Mouse (Mus musculus): ENCODE data around the gene Hk2.
"Not testable (repeated sequence)": the region's sequence is repeated elsewhere in the genome, so short reads cannot be mapped to it uniquely, and the experiment has no call there.

The Hk2 gene

DNA sequence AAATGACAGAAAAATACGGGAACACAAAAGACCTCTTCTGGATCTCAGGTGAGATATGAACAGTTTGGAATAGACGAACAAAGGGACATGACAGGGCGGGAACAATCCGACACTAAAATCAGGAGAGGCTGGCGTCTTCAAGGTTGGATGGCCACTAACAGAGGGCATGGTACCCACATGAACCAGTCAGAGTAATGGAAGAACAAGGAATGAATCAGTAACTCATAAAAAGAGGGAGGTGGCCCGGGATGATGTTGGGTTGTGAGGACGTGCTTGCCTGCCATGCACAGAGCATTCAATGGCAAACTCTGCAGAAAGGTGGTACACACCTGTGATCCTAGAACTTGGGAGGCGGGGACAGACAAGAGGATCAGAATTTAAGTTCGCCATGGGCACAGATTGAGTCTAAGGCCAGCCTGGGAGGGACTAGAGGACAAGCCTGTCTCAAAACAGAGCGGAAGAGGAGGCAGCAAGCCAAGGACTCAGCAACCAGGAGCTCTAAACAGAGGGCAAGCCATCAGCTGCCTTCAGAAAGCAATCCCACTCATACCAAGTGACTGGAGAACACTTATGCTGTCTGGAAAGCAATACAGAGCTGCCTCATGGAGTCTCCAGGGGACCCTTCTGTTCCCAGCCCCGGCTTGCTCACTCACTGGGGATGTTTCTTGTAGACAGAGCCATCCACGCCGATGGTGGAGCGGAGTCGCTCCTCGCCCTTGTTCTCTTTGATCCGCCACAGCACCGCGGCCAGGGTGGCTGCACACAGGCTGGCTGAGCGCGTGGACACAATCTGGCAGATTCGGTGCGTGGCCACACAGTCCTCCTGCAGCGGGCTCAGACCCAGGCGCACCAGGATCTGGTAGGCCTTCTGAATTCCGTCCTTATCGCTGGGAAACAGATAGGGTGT is 36.4 kb downstream of the Hk2 start:
- no peak for DNase-seq

DNA sequence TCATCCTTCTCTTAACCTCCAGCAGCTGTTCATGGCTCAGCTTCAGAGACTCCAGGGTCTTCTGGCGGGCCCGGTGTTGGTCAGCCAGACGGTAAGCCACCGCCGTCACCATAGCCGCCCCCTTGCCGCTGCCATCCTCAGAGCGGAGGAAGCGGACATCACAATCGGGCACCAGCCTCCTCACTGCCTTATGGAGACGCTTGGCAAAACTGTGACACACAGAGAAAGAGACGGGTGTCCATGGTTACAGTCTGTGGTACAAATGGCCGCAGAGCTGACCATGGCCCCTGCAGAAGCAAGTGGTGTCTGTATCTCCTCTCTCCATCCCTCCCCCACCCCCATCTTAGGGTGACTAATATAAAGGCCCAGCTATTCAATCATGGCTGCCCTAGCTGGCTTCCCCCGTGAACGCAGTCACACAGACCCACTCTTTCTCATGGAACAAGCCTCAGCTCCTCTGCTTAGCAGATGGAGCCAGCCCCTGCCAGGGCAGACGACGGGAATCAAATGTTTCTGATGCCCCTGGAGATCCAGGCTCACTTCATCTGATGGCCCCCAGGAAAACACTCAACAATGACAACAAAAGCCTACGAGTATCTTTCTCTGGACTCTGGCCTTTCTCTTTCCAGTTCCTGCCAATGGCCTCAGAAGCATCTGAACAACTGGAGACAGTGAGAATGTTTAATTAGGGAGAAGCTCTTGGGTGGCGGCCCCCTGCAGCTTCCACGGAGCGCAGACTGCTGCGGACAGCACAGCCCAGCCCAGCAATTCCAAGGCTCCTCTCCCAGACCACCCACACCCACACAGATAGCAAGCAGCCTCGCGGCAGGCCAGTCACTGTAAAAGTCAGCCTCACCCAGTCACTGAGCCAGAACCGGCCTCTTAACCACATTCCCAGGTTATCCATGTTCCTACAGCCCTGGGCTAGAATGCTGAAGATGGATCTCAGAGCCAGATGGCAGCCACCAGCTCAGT is 37.3 kb downstream of the Hk2 start:
- no peak for DNase-seq

DNA sequence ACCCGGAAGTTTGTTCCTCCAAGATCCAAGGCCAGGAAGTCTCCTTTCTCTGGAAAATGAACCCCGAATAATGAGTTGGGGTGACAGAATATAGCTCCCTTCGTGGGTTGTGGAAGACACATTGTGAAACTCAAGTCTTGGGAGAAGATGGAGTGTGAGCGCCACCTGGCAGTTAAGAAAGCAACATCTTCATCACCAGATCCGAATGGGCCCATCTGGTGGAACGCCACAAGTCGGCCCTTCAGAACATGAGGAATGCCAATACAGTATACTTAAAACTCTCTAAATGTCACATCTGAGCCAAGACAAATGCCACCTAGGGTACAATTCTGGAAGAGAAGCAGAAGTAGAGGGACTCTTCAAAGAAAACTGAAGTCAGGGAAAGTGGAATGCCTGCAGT is 38.9 kb downstream of the Hk2 start:
- DNase-seq: no peak

DNA sequence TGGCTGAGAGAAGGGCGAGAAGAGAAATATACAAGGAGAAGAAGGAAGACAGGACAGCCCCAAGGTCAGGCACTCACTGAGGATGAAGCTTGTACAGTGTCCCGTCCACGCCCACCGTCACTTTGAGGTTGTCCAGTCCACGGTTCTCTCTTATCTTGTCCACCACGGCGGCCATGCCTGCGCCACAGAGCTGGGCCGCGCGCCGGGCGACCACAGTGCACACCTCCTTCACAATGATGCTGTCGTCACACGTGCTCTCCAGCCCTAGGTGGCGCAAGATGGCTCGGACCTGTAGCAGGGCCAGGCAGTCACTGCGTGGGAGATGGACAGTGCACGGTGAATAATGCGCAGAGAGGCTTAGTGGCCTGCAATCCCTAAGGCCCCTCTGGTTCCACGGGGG is 45.6 kb downstream of the Hk2 start:
- DNase-seq: no peak

DNA sequence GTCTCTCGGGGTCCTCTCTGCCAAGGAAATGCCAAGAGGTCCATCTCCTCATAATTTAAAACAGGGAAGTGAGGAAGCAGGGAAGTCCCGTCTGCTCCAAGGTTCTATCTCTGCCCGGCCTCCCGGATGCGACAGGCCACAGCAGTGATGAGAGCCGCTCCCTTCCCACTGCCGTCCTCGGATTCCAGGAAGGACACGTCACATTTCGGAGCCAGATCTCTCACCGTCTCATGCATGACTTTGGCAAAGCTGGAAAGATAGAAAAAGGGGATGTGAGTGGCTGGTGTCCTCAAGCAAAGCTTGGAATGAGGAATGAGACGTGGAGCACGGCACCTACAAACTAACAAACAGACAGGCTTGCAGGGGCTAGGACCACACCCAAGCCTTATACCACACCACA is 47.0 kb downstream of the Hk2 start:
- no peak for DNase-seq

DNA sequence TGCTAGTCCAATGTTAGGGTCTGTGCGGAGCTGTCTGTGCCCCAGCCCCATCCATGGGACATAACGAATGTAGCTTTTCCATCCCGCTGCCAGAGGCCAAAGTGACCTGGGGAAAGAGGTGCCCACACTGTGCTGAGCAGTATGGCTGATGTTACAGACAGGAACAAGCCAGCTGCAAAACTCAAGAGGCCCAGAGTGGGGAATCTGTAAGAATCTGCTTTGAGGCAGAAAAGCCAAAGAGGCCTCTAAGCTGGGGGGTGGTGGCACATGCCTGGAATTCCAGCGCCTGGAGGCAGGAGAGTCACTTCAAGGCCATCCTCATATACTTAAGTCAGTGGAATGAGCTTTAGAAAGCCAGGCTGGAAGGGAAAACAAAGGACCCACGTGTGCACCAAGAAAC is 50.9 kb downstream of the Hk2 start:
- DNase-seq: no peak

DNA sequence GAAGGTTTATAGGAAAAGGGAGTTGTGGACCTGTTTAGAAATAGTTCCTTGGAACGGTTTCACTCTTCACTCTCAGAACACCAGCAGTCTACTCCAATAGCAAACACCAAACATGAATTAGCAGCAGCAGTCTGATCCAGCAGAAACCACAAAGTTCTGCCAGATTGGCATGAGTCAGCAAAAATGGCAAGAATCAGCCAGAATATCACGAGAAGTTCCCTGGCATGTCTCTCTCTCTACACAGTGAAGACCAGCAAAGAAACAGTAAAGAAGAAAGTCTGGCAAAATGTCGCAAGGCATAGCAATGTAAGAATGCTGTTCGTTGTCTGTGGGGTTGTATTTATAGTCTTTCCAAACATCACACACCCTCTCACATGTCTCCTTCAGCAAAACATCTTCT is 58.1 kb downstream of the Hk2 start:
- no peak for DNase-seq

DNA sequence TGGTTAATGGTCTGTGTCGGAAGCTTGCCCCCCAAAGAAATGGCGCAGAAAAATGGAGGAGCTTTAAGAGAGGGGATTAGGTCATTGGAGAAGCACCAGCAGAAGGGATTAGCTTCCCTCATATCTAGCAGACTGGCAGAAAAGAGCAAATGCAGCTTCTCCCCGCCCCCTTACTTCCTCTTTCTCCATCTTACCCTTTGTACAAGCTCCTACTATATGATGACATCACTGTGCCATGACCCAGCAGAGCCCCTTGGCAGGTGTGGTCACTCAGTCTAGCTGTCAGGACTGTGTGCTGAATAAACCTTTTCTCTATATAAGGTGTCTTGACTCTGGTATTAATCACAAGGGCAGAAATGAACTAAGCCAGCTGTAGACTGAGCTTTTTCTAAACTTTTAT is 58.6 kb downstream of the Hk2 start:
- DNase-seq: no peak

DNA sequence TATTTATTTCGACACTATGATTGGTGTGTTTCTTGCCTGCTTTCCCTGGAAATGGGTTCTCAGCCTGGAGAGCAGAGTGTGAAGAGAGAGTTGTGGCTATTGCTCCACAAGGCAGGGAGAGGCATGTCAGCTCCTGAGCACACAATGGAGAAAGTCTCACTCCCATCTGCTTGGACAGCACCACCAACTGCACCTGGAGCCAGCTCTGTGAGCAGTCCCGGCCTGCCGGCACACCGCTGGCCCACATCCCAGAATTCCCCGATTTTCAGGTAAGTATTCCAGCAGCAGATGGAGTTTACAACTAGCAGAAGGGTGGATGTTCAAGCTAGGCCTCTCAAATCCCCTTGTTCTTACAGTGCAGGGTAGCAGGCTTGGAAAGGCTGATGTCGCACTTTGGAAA is 59.0 kb downstream of the Hk2 start:
- DNase-seq: no peak

DNA sequence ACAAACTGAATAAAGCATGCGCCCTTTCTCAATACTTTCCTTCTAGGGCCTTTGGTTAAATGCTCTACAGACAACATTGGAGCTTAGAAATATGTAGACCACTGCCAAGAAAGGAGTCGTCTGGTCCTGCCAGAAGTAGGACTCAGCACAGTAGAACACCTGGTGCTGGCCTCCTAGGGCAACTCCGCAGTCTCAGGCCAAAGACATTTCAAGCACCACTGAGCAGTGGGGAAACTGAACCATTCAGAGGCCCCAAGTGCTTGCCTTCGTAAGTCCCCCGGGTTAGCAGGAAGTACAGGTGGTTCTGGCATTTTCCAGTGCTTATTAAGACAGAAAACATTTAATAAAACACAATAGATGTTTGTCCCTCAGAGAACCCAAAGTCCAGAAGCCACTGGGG is 59.4 kb downstream of the Hk2 start:
- DNase-seq: no peak

DNA sequence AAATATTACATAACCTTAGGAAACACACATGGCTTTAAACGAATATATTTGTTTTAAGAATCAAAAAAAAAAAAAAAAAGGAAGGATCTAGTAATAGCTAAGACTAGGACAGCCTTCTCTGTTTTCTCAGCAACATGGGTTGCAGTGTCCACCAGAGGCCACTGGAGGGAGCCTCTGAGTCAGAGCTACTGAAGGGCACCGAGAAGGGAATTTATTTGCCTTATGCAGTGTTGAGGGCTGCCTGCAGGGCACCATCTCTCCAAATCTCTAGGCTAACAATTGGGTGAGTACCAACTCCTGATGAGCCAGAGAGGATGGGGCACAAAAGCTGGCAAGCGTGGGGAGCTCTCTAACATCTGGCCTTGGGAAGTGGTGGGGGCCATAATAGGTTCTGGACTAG is 60.0 kb downstream of the Hk2 start:
- peak; percentile 39 for DNase-seq

DNA sequence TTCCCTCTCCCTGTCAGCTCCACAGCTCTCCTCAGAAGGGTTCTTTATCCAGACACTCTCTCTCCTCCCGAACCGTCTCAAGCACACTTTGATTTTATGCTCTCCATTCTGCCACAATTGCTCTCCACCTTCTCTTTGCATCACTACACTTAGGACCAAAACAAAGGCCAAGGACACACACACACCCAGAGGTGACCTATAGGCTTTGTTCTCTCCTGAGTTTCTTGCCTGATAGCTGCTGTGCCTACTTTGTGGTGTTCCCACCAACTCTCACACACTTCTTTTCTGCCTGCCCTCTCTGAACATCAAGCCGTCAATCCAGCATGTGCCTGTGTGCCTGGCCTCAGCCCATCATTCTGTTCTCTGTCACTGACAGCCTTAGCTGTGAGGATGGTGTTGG is 66.5 kb downstream of the Hk2 start:
- DNase-seq: no peak

DNA sequence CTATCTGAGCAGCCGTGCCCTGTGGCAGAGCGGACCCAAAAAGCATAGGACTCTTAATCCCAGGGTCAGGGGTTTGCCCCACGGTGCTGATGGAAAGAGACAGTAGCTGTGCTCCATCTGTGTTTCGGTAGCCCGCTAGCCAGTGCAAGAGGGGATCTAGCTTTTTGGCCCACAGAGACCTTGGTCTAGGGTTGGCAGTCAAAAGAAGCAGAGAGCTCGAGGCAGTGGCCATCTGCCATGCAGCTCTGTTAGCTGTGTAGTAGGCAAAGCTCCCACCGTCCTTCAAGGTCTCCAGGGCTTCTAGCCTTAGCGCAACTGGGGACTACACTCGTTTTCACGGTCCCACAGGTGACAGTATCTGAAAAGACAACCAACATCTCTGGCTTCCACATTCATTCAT is 67.0 kb downstream of the Hk2 start:
- no peak for DNase-seq

DNA sequence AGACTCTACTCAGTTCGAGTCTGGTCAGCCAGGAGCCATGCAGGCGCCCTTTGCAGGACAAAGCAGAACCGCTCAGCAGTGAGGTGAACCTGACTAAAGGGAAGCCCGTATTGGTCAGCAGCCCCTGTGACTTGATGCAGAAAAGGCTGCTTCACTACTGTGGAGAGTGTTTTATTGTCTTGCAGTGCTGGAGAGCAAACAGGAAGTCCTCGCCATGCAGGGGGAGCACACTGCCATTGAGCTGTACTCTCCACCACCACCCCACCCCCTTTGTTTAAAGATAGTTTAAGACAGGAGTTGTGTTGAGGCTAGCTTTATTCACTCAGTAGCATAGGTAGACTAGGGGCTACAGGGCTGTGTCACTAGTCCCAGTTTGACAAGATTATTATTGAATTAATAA is 69.0 kb downstream of the Hk2 start, which contains the start of gene Pole4:
Pole4 (minus strand) TSS at position 145 of the 400 bp plus-strand sequence.
- no peak for DNase-seq

DNA sequence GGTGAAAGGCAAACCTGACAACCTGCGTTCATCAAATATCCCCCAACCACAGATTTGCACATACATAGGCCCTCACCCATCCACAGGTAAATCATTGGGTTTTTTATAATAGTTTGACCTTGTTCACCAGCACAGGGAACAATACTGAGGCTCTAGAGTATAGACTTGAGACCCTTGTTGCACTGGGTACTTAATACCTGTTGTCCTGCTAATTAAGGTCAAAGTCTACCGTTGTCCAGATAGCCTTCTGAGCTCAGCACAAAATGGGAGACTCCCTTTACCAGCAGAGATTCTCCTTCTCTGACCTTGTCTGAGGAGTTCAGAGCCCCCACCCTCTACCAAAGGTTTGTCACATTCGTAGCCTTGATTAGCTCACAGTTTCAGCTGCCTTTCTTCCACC is 70.5 kb downstream of the Hk2 start:
- DNase-seq: no peak

DNA sequence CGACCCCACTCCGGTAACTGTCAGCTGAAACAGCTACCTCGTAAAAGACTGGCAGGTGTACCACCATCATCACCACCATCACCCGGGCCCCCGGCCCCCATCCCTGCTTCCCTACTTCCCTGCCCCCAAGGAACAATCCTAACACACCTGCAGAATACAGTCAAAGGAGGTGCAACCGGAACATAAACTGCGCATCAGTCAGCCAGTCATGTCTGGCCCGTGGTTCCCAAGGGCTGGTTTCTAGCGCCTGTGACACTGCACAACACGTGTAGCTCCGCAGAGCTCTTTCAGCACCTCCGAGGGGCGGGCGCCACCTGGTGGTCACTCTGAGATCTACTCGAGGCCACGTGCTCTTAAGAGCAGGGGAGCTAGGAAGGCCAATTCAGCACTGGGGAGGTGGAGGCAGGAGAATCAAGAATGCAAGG is 71.6 kb downstream of the Hk2 start:
- peak; percentile 71 for DNase-seq

DNA sequence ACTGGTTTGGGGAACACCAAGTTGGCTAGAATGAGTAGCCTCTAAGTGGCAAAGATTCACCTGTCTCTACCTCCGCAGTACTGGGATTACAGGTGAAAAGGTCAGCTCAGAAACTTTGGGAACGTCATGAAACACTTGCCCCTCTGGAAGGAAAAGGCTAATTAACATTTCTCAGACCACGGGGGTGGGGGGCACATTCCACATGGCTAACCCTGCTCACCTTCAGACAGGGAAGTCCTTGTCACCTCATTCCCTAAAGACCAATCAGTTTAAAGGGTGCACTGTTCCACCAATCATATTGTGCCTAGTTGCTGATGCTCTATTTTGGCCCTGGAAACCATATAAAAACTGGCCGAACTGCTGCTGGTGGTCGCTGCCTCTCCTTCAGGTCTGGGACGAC is 73.0 kb downstream of the Hk2 start:
- DNase-seq: no peak

DNA sequence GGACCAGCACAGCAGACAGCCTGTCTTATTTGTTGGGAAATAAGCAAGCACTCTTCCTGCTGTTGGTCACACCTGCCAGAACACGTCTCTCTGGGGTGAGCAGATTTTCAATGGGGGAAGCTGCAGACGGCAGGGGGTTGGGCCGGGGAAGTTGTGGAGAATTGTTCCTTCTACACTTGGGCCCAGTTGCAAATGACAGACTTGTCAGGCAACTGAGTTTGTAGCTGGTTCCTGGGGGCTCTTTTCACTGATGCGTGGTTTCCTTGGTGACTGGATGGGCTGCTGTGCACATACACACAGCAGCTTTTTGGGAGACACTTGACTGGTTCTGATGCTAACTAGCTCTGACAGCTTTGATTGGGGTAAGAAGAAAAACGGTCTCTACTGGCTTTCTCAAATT is 74.4 kb downstream of the Hk2 start:
- no peak for DNase-seq

DNA sequence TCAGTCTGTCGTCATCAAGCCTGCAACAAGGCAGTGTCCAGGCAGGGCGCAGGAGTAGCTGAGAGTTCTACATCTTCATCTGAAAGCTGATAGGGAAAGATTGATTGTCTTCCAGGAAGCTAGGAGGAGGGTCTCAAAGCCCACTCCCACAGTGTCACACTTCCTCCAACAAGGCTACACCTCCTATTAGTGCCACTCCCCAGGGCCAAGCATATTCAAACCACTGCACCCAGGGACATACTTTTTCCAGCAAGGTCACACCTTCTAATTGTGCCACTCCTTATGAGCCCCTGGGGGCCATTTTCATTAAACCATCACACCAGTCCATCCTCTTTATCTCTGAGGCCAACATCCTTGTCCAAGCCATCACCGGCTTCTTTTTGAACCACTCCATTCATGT is 77.5 kb downstream of the Hk2 start:
- no peak for DNase-seq

DNA sequence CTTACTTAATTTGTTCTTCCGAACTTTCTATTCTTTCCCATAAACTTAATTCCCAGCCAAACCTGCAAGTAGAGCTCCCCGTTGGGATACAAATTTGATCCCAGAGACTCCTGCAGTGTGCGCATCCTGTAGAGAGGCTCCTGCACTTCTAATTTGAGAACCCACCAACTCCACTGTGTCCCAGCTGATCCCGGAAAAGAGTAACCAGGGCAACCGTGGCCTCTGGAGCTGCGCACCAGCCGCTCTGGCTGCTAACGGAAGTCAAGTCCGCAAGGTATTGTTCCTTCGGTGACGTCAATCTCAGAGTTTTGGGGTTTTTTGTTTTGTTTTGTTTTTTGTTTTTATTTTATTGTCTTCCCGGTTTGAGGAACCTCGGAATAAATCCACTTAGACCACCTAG is 79.6 kb downstream of the Hk2 start:
- DNase-seq: no peak

DNA sequence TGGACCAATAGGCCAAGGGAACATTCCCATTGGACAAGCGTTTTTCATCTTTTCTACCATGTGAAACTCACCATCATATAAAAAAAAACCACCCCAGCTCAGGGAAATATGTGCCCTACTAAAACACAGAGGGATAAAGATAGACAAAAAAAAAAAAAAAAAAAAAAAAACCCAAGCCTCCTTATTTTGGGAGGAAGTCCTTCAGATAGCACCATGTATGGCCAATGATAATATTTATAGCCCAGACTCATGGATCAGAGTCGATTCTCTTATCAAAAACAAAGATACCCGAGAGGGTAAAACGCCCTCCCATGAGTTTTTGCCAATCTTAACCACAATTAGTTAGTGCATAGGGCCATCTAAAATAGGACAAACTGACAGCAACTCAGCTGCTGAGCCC is 84.8 kb downstream of the Hk2 start:
- DNase-seq: no peak

DNA sequence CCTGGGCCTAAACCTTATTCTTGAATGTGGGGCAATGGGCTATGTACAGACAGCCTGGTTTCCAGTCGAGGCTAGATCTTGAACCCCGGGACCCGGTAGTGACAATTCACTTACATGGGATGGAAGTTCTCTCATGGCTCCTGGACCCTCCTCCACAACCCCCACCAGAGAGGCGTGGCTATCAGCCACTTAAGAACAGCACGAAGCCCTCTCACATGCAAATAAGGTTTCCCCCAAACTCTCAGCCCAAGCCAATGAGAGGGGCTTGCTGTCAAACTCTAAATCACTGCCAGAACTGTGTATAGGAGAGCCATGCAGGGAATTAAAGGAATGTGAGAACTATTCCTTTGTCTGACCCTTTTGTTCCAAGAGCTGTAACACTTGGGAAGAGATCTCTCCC is 85.7 kb downstream of the Hk2 start:
- DNase-seq: not testable (repeated sequence)

DNA sequence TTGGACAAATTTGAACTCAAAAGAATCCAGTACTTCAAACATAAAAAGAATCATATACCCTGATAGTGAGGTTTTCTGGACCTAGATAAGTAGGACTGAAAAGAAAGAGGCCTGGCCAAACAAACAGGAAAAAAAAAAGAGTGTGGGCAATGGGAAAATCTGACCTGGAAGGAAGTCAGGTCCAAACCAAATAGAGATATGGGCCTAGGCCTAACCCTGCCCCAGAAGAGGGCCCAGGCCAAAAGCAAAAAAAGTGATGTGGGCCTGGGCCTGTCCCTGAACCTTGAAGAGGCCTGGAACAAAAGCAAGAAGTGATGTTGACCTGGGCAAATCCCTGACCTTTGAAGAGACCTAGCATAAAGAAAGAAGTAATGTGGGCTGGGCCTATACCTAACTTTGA is 90.1 kb downstream of the Hk2 start:
- no peak for DNase-seq

DNA sequence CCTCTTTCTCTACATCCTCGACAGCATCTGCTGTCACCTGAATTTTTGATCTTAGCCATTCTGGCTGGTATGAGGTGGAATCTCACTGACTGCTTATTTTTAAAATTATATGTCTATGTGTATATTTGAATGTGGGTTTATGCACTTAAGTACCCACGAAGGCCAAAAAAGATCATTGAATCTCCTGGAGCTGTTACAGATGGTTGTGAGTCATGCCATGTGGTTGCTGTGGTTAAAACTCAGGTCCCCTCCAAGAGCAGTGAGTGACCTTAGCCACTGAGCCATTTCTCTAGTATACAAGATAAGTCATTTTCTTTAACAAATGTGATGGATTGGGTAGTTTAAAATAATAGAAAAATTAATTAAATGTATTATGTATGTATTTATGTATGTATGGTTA is 95.0 kb downstream of the Hk2 start:
- not testable (repeated sequence) for DNase-seq

All from cerebellum, adult 11 months (tissue).